Mouse (Mus musculus) spleen, postnatal 36 days (tissue): ENCODE measurements around the gene Rpl10a.

Experiments used
- DNase-seq, 2 experiments: peaks; one replicate each; pipeline ENCODE4 v3.0.0; 2022; ENCODE audit warnings: low spot score in 2 of 2, mixed read lengths in 1 of 2

Rpl10a gene

GRCm38 (mm10) chr17:28331241-28332112, 3.2 kb downstream of the Rpl10a start:
- no peak for DNase-seq

DNA sequence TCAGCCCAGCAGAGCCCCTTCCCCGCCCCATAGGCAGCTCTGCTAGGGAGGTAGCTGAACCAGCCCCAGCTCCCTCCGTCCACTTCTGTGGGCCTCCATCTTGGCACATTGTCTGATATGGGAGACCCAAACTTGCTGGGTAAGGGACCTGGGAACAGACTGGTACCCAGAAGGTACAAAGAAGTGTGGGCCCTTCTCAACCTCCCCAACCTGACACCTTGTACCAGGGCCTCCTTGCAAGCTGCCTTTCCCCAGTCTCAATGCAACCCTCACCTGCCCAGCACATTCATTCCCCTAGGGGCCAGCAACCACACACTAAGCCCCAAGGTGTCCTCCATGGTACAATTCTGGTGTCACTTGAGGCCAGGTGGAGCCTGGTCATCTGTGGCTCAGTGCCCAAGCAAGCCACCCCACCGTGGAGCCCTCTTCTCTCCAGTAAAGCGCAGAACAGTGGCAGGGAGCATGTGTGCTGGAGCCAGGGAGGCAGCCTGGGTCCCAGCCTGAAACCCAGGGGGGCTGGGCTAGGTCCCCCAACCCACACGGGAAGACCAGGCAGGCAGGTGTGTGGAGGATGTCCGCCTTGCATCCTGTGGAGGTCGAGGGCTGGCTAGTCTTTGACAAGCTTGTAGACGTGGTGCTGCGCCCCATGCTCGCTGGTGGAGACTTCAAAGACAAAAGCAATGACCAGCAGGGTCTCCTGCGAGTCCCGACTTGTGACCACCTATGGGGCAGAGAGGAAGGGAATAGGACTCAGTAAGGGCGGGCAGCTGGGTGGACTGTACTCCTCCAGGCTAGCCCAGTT, 4.0 kb downstream of the Rpl10a start:
- DNase-seq = no peak

DNA sequence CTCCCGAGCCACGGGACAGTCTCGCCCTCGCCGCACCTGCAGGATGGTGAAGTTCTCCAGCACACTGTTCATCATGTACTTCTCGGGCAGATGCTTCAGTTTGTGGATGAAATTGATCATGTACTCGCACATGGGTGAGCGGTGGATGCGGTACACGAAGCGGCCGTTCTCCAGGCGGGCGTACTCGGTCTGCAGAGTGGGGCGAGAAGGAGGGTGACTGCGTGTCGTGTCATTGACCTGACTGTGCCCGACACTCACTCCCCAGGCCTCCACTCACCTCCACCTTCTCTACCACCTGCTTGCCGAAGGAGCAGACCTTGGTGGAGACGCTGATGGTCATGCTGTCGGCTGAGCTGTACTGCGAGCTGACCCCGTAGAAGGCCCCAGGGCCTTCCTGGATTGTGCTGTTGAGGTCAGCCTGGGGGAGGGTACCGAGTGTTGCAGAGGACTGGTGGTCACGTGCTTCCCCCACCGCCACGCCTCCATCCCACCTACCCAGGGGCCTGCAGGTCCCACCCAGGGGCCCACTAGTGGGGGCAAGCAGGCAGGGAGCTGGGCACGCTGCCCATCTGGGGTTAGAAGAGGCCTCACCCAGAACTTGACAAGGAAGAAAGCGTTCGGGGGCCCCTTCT, 4.8 kb downstream of the Rpl10a start:
- no peak for DNase-seq

DNA sequence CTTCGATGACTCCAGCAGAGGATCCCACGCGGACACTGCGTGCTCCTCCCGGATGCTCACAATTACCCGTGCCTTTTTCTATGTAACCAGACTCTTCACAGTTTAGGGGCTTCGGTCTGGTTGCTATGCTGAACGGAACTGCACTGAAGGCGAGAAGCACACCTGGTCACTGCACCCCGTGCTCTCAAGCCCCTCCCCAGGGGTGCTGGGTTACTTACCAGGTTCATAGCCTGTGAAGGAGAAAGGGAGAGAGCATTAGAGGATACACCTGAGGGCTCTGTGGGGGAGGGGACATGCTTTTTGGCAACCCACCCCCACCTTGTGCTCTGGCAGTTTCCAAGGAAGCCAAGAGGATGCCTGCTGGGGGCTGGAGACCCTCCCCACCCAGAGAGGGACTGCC, 7.0 kb downstream of the Rpl10a start:
- DNase-seq = no peak

DNA sequence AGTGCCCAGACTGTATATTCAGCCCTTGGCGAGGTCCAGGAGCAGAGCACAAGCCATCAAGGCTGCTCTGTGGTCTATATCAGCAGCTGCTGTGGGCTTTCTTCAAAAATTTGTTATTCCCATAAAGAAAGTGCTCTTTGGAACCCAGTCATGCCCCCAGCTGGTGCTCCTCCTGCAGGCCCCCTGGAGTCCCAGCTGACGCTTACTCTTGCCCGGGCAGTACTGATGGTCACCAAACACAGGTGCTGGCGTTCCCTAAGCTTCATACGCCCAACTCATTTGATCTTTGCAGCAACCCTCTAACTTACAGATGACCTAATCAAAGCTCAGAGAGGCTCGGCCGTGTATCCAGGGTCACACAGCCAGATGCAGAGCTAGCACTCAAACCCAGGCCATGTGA, 9.3 kb downstream of the Rpl10a start:
- no peak for DNase-seq

DNA sequence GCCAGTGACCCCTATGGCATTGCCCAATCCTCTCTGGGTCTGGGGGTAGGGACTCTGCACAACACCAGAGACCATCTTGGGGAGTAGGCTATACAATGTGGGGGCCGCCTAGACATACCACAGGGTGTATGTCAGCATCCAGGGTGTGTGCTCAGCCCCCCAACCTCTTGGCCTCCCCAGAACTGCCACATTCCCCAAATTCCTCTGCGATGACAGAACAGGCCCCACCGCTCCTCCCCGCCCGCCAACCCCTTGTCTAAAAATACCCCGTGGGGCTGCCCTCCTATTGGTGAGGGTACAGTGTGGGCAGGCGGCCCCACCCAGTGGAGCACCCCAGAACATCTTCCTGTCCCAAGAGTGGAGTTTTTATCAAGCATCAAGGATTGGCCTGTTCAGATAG, 12.3 kb downstream of the Rpl10a start:
- no peak for DNase-seq

DNA sequence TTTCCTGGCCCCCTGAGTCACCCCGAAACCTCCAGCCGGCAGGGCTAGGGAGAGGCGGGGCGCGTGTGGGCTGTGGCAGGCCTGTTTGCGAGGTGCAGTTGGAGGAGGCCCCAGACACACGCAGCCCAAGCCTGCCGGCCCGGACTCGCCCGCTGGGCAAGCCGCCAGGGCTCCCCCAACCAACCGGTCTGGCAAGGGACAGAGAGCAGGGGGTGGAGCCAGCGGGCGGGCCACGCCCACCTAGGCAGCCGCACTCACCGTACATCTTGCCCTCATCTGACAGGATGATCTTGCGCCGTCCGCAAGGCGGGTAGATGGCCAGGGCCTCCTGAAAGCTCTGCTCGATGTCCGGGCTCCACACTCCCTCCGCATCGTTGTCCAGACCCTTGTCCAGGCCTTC, 12.8 kb downstream of the Rpl10a start:
- DNase-seq = peak; percentile 57 to 61

- no peak for DNase-seq
Observed at GRCm38 (mm10) chr17:28344050-28344607, 15.9 kb downstream of the Rpl10a start.

- DNase-seq = no peak
Observed at GRCm38 (mm10) chr17:28344670-28345069, 16.4 kb downstream of the Rpl10a start.

GRCm38 (mm10) chr17:28345271-28345721, 17.0 kb downstream of the Rpl10a start:
- no peak for DNase-seq

DNA sequence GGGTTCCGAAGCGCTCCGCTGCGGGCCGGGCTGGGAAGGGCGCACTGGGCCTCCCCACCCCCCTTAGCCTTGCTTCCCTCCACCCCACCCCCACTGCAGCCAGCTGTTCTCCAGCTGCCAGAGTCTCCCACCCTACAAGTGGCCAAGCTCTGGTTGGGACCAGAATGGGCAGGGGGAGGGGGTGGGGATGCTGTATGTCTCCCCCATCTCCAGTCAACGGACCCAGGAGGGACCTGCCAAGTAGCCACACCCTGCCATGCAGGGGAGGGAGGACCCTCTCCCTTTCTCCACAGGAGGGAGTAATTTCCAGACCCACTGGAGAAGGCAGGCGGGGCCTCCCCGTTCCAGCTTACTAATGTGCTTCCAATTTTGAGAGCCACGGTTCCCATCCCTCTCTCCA, 17.6 kb downstream of the Rpl10a start:
- DNase-seq = no peak

DNA sequence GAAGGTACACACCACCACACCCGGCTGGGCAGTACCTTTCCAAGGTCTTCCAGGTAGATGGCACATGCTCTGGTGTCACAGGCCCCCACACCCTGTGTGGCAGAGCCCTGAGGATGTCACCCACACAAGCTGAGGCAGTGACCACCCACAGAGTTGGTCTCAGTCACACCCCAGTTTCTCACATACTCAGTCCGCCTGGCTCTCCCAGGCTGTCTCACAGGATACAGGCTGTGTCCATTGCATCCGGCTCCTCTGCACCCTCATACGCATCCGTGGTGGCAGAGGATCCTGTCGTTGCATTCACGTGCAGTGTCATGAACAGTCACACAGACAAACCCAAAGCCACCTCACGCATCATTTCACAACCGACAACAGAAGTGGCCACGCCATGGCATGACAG, 19.1 kb downstream of the Rpl10a start:
- no peak for DNase-seq

DNA sequence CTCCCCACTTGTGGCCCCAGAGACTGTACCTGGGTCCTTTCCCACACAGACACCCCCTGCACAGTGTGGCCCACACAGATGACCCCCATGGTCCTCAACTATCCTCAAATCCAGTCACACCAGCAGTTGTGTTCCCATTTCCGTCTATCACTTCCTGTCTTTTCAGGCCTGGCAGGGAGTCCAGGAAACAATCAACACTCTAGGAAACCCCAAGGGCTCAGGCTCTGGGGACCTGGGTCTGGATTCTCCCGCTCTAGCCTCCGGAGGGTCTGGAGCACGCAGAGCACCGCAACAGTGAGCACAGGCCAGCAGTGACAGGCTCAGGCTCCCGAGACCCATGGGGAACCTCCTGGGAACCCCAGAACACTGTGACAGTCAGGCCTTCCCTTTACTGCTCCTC, 19.9 kb downstream of the Rpl10a start:
- no peak for DNase-seq

GRCm38 (mm10) chr17:28349264-28349880, 21.1 kb downstream of the Rpl10a start:
- no peak for DNase-seq

DNA sequence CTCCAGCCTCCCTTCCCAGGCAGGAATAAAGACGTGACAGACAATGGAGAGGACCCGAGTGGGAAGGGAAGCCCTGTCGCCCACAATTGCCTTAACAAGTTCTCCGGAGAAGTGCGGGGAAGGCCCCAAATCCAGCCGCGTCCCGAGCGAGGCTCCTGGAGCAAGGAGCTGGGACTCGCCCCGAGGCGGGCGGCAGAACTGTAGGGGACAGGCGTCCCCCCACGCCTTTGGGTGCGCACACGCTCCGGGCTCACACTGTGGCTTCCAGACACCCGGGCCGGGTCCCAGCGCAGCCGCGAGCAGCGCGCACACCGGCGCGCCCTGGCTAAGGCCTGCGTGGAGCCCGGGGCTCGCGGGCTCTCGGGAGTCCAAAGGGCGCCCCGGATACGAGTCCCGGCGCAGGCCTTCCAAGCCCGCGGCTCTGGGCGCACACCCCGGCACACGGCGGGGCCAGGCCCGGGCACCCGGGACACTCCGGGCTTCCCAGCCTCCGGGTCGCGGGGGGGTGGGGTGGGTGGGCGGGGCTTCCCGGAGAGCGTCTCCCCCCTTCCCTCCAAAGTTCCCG, 21.7 kb downstream of the Rpl10a start:
- no peak for DNase-seq

- peak; percentile 26 to 45 for DNase-seq
Observed at GRCm38 (mm10) chr17:28350466-28351352, 22.4 kb downstream of the Rpl10a start, which contains the start of gene Tead3. TSS of gene Tead3 (minus strand) at chr17:28350817.

DNA sequence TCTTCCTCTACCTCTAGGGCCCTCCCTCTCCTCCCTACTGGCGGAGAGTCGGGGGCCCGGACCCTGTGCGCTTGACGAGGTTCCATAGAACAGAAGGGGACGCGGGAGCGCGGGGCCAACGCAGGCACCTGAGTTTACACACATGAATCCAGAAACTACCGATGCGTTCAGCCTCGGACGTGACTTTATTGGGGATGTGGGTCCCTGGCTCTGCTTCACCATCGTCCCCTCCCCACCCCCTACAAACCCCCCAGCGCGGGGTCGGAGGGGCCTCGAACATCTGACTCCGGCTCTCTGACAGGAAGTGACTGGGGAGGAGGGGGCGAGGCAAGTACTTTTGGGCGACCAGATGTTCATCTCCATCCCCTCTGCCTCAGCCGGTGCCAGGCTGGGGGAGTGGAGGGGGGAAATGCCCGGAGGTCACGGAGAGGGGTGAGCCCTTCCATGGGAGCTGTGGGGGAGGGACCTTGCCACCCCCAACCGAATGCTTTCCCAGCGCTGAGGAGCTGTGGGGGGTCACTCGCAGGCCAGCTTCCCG, 23.2 kb downstream of the Rpl10a start:
- no peak for DNase-seq

GRCm38 (mm10) chr17:28352018-28352417, 23.7 kb downstream of the Rpl10a start:
- DNase-seq = peak in 1 of 2 experiments; percentile 34

DNA sequence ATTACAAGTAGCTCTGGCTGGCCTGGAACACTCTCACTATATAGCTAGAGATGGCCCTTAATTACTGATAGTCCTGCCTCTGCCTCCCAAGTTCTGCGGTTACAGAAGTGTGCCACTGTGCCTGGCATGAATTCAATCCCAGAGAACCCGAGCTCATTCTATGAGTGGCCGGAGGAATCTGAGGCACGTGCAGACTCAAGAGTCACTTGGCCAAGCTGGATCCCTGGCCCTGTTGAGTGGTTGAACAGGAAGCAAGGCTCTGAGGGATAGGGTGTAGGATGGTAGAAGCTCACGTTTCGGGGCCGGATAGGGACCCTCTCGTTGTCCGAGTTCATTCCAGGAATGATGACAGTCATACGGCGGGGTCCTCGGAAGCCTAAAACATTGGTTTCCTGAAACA, 27.6 kb downstream of the Rpl10a start:
- DNase-seq = no peak
